Mouse (Mus musculus): ENCODE data around the gene Klhl36.

Klhl36 gene

GRCm38 (mm10) chr8:119861706-119862389, at the start of gene Klhl36:
Gene Klhl36, plus strand, starts transcription at chr8:119862266.
- DNase-seq (ENCODE audit: low spot score), result peak; percentile 95

- peak; percentile 52 for DNase-seq (ENCODE audit: low spot score)
Measured at GRCm38 (mm10) chr8:119812650-119813431, 49.2 kb upstream of the Klhl36 start.

- DNase-seq (ENCODE audit: low spot score), result no peak
Measured at GRCm38 (mm10) chr8:119816219-119816618, 45.8 kb upstream of the Klhl36 start.

GRCm38 (mm10) chr8:119817446-119817845, 44.6 kb upstream of the Klhl36 start:
- no peak for DNase-seq (ENCODE audit: low spot score)

- DNase-seq (ENCODE audit: low spot score), result no peak
Measured at GRCm38 (mm10) chr8:119819316-119819715, 42.8 kb upstream of the Klhl36 start.

GRCm38 (mm10) chr8:119819976-119820375, 42.1 kb upstream of the Klhl36 start:
- no peak for DNase-seq (ENCODE audit: low spot score)

GRCm38 (mm10) chr8:119821691-119822090, 40.4 kb upstream of the Klhl36 start:
- no peak for DNase-seq (ENCODE audit: low spot score)

GRCm38 (mm10) chr8:119823278-119823677, 38.8 kb upstream of the Klhl36 start:
- no peak for DNase-seq (ENCODE audit: low spot score)

- DNase-seq (ENCODE audit: low spot score), result no peak
Measured at GRCm38 (mm10) chr8:119824100-119824499, 38.0 kb upstream of the Klhl36 start.

GRCm38 (mm10) chr8:119824809-119825273, 37.2 kb upstream of the Klhl36 start:
- no peak for DNase-seq (ENCODE audit: low spot score)

- no peak for DNase-seq (ENCODE audit: low spot score)
Measured at GRCm38 (mm10) chr8:119825950-119826730, 35.9 kb upstream of the Klhl36 start.

GRCm38 (mm10) chr8:119826982-119827381, 35.1 kb upstream of the Klhl36 start:
- no peak for DNase-seq (ENCODE audit: low spot score)

GRCm38 (mm10) chr8:119827721-119828153, 34.3 kb upstream of the Klhl36 start:
- no peak for DNase-seq (ENCODE audit: low spot score)

- no peak for DNase-seq (ENCODE audit: low spot score)
Measured at GRCm38 (mm10) chr8:119829015-119829414, 33.1 kb upstream of the Klhl36 start.

- no peak for DNase-seq (ENCODE audit: low spot score)
Measured at GRCm38 (mm10) chr8:119829420-119829819, 32.6 kb upstream of the Klhl36 start.

GRCm38 (mm10) chr8:119829870-119830580, 32.0 kb upstream of the Klhl36 start:
- no peak for DNase-seq (ENCODE audit: low spot score)

- DNase-seq (ENCODE audit: low spot score), result peak; percentile 90
Measured at GRCm38 (mm10) chr8:119830589-119830988, 31.5 kb upstream of the Klhl36 start.

GRCm38 (mm10) chr8:119831336-119831995, 30.6 kb upstream of the Klhl36 start:
- no peak for DNase-seq (ENCODE audit: low spot score)

- no peak for DNase-seq (ENCODE audit: low spot score)
Measured at GRCm38 (mm10) chr8:119832101-119832617, 29.9 kb upstream of the Klhl36 start.

- DNase-seq (ENCODE audit: low spot score), result no peak
Measured at GRCm38 (mm10) chr8:119832931-119833330, 29.1 kb upstream of the Klhl36 start.

GRCm38 (mm10) chr8:119834676-119835075, 27.4 kb upstream of the Klhl36 start:
- DNase-seq (ENCODE audit: low spot score), result no peak

Data from T-cell, adult 2 months (primary cell).